Mouse (Mus musculus): Measurements from ENCODE around the gene Cyp2j12. TPM values are rescaled to one million over a fixed set of nuclear protein-coding genes. Genes with fewer than 3 reads are reported as not detected.
"Not testable (repeated sequence)": the region's sequence is repeated elsewhere in the genome, so short reads cannot be mapped to it uniquely, and the experiment has no call there.

Gene Cyp2j12
- polyA plus RNA-seq (2015; fragmentation: Nextera tagmentation; extraction: Ambion mirVana) = not detected in 2 replicates

DNA sequence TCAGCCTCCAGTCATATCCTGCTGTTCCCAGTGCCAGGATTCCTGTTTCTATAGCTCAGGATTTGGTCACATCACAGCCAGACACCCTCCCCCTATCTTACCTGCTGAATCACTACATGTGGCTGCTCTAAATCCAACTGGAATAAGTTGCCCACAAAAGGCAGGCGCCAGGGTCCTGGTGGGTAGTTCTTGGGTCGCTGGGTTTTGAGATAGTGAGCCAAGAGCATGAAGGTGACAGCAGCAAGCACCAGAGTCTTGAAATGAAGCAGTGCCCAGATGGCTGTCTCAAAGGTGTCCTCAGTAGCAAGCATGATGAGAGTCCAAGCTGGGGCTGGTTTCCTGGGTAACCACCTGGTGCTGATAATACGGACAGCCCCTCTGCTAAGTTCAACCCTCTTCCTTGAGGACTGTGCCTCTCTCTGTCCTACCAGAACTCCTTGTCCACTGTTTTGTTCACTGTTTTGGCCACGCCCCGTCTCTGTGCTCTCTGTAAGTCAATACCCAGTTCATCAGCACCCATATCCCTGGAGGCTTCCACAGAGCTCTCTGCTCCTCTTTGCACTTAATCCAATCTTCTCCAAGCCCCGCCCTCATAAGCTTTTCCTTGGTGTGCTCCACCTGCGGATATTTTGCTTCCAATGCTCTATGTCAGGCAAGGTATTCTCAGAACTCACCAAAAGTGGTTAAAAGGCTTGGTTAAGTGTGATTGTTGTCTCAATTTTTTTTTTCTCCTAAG, at the start of gene Cyp2j12:
TSS of gene Cyp2j12 (minus strand) at position 421 of the 736 bp plus-strand sequence.
- 0 out of 2 replicates have a peak, but pooled peaks have one; percentile 20 for ATAC-seq
- no peak within 1 kb of the TSS for H3K9ac ChIP-seq (ENCODE audit: low read depth, low read length)
- 81% methylated on average over 7 of the region's 7 CpGs for WGBS
- H3K4me1 ChIP-seq (ENCODE audit: control insufficient read depth, insufficient read depth, low read depth, low read length) = no peaks in the 10 kb centered on the region
- H3K9me3 ChIP-seq (ENCODE audit: control insufficient read depth, low read length) = no peaks in the 10 kb centered on the region
- no peak within 1 kb of the TSS for H3K27ac ChIP-seq (ENCODE audit: low read depth, low read length)
- H3K27me3 ChIP-seq (replicated peaks; ENCODE audit: control insufficient read depth, insufficient read depth, low read length) = no peaks in the 10 kb centered on the region
- no peaks in the 10 kb centered on the region for H3K36me3 ChIP-seq (ENCODE audit: control insufficient read depth, insufficient read depth, low read length)
- no peak within 1 kb of the TSS for H3K4me2 ChIP-seq (ENCODE audit: low read length)
- H3K4me3 ChIP-seq (ENCODE audit: low read length) = no peak within 1 kb of the TSS

DNA sequence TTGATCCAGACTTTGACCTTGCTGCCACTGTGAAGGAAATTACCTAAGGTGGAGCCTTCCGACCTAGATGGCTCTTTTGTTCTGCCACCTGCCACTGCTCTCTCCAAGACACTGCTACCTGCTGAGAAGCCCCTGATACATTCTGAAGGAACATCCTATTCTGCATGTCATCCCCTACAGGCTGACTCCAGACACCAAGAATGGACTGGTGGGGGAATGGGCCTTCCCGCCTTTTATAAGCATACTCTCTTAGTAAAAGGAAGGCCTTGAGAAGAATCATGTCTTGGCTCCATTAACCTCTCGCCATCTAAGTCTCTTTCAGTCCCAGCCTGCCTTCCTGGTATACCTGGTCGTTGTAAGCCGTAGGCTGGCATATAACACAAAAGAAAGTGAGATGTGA, 48.4 kb upstream of the Cyp2j12 start:
- not testable (repeated sequence) for H3K9ac ChIP-seq (ENCODE audit: low read depth, low read length); H3K27me3 ChIP-seq (replicated peaks; ENCODE audit: control insufficient read depth, insufficient read depth, low read length); H3K36me3 ChIP-seq (ENCODE audit: control insufficient read depth, insufficient read depth, low read length); ATAC-seq; H3K4me1 ChIP-seq (ENCODE audit: control insufficient read depth, insufficient read depth, low read depth, low read length); H3K27ac ChIP-seq (ENCODE audit: low read depth, low read length); H3K4me2 ChIP-seq (ENCODE audit: low read length); H3K4me3 ChIP-seq (ENCODE audit: low read length); H3K9me3 ChIP-seq (ENCODE audit: control insufficient read depth, low read length)
- WGBS = 94% methylated on average over 5 of the region's 5 CpGs

DNA sequence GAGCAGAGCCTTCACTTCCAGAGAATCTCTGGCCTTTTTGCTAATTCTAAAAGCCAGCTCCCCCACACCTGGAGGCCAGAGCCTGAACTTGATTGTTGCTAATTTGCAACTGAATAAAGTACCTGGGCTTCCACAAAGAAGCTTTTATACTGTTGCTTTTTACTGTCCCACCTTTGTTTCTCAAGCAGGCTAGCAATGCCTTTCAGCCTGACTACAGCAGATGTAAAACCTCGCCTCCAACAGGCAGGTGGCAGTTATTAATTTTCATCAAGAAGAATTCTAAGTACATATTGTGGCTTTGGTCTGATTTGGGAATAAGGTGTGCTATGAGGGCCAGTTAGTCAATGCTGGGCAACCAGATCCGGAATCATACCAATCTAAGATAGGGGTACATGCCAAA, 47.7 kb upstream of the Cyp2j12 start:
- H3K27me3 ChIP-seq (replicated peaks; ENCODE audit: control insufficient read depth, insufficient read depth, low read length); H3K27ac ChIP-seq (ENCODE audit: low read depth, low read length); H3K9ac ChIP-seq (ENCODE audit: low read depth, low read length); H3K4me3 ChIP-seq (ENCODE audit: low read length); H3K4me2 ChIP-seq (ENCODE audit: low read length); H3K9me3 ChIP-seq (ENCODE audit: control insufficient read depth, low read length); H3K4me1 ChIP-seq (ENCODE audit: control insufficient read depth, insufficient read depth, low read depth, low read length); ATAC-seq; H3K36me3 ChIP-seq (ENCODE audit: control insufficient read depth, insufficient read depth, low read length): not testable (repeated sequence)
- WGBS = 91% methylated on average over 2 of the region's 2 CpGs

DNA sequence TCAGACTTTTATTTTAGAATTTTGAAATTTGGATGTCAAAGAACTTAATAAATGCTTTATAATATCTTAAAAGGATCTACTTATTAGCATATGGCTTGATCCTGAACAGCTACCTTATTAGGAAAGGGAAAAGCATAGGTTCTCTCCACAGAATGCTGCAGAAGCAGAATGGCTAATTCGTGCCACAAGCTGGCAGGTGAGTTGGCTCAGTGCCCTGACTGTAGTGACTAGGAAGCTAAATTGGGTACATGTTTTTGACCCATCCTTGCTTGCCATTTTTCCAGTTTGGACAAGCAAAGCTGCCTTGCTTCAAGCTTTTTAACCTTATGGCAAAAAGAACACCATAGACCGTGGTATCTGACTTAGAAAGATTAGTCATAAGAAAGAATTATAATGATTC, 47.2 kb upstream of the Cyp2j12 start:
- H3K4me3 ChIP-seq (ENCODE audit: low read length); ATAC-seq; H3K36me3 ChIP-seq (ENCODE audit: control insufficient read depth, insufficient read depth, low read length); H3K4me1 ChIP-seq (ENCODE audit: control insufficient read depth, insufficient read depth, low read depth, low read length); H3K27ac ChIP-seq (ENCODE audit: low read depth, low read length); H3K9ac ChIP-seq (ENCODE audit: low read depth, low read length); H3K27me3 ChIP-seq (replicated peaks; ENCODE audit: control insufficient read depth, insufficient read depth, low read length); H3K4me2 ChIP-seq (ENCODE audit: low read length); H3K9me3 ChIP-seq (ENCODE audit: control insufficient read depth, low read length): not testable (repeated sequence)
- WGBS = 92% methylated on average over 2 of the region's 2 CpGs

DNA sequence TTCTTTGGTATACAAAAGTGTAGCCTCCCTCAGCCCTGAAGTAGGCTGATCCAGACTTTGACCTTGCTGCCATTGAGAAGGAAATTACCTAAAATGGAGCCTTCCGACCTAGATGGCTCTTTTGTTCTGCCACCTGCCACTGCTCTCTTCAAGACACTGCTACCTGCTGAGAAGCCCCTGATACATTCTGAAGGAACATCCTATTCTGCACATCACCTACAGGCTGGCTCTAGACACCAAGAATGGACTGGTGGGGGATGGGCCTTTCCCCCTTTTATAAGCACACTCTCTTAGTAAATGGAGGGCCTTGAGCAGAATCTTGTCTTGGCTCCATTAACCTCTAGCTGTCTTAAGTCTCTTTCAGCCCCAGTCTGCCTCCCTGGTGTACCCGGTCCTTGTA, 43.8 kb upstream of the Cyp2j12 start:
- ATAC-seq; H3K4me3 ChIP-seq (ENCODE audit: low read length); H3K9ac ChIP-seq (ENCODE audit: low read depth, low read length); H3K4me1 ChIP-seq (ENCODE audit: control insufficient read depth, insufficient read depth, low read depth, low read length); H3K9me3 ChIP-seq (ENCODE audit: control insufficient read depth, low read length); H3K4me2 ChIP-seq (ENCODE audit: low read length); H3K27ac ChIP-seq (ENCODE audit: low read depth, low read length); H3K27me3 ChIP-seq (replicated peaks; ENCODE audit: control insufficient read depth, insufficient read depth, low read length); H3K36me3 ChIP-seq (ENCODE audit: control insufficient read depth, insufficient read depth, low read length): not testable (repeated sequence)
- 88% methylated on average over 2 of the region's 2 CpGs for WGBS

DNA sequence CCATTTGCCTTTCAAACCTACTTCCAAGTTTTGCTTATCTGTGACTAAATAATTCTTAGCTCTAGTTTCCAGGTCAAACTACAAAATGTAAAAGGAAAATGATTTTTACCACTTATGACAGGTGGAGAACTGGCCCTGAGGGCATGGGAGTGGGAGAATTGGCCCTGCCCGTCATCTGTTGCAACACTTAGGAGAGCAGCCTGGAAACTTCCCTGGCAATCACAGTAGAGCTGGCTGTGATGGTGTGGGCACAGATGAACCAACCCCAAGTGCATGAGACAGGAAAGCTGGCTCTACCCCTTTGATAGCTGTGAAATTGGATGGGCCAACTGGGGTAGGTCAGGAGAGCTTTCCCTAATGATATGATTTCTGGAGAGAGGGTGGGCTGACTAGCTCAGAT, 21.9 kb upstream of the Cyp2j12 start:
- Histone ChIP-seq H3K4me3 (ENCODE audit: low read length) (no peak overlapping the region), H3K27me3 (replicated peaks; ENCODE audit: control insufficient read depth, insufficient read depth, low read length) (no peaks in the 10 kb centered on the region), H3K27ac (ENCODE audit: low read depth, low read length) (no peak overlapping the region), H3K9me3 (ENCODE audit: control insufficient read depth, low read length) (no peaks in the 10 kb centered on the region), H3K9ac (ENCODE audit: low read depth, low read length) (no peak overlapping the region), H3K4me2 (ENCODE audit: low read length) (no peak overlapping the region), H3K4me1 (ENCODE audit: control insufficient read depth, insufficient read depth, low read depth, low read length) (no peaks in the 10 kb centered on the region), H3K36me3 (ENCODE audit: control insufficient read depth, insufficient read depth, low read length) (no peaks in the 10 kb centered on the region)
- 94% methylated on average over 1 of the region's 1 CpGs for WGBS
- ATAC-seq = no peak

DNA sequence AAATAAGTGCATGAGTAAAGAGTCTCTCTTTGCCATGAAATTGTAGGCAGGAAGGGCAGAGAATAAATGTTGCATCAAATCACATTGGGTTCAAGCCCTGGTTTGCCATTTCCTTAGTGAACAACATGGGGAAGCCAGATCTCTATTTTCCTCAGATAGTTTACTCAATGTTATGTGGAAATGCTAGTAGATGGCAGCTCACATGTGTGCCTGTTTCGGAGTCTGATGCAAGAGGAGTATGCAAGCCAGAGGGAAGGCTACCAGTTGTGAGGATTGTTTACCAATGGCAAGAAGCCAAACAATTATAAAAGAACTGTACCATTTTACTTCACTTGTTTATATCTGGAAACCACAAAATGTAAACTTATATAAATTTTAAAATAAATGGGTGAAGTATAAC, 20.6 kb upstream of the Cyp2j12 start:
- Histone ChIP-seq H3K27me3 (replicated peaks; ENCODE audit: control insufficient read depth, insufficient read depth, low read length) (no peaks in the 10 kb centered on the region), H3K9ac (ENCODE audit: low read depth, low read length) (no peak overlapping the region), H3K4me3 (ENCODE audit: low read length) (no peak overlapping the region), H3K4me2 (ENCODE audit: low read length) (no peak overlapping the region), H3K36me3 (ENCODE audit: control insufficient read depth, insufficient read depth, low read length) (no peaks in the 10 kb centered on the region), H3K4me1 (ENCODE audit: control insufficient read depth, insufficient read depth, low read depth, low read length) (no peaks in the 10 kb centered on the region), H3K9me3 (ENCODE audit: control insufficient read depth, low read length) (no peaks in the 10 kb centered on the region), H3K27ac (ENCODE audit: low read depth, low read length) (no peak overlapping the region)
- 85% methylated on average over 1 of the region's 1 CpGs for WGBS
- no peak for ATAC-seq

DNA sequence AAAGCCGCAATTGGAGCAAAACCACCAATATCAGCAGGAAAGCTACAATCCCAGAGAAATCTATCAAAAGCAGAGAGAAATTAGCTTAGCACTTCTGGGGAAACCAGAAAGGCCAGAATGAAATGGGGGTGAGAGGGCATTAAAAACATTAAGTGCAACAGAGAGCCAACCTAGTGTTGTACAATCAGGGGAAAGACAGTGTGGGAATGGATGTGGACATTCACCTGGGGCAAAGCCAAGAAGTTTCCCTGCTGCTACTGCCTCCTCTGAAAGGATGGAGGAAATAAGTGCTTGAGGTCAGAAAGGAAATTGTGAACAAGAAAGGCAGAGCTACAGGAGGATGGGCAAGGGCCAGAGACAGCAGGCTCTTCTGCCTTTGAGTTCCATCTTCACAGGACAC, 1.7 kb downstream of the Cyp2j12 start:
- Histone ChIP-seq H3K4me3 (ENCODE audit: low read length) (no peak overlapping the region), H3K4me2 (ENCODE audit: low read length) (no peak overlapping the region), H3K36me3 (ENCODE audit: control insufficient read depth, insufficient read depth, low read length) (no peaks in the 10 kb centered on the region), H3K9me3 (ENCODE audit: control insufficient read depth, low read length) (no peaks in the 10 kb centered on the region), H3K27ac (ENCODE audit: low read depth, low read length) (no peak overlapping the region), H3K27me3 (replicated peaks; ENCODE audit: control insufficient read depth, insufficient read depth, low read length) (no peaks in the 10 kb centered on the region), H3K9ac (ENCODE audit: low read depth, low read length) (no peak overlapping the region), H3K4me1 (ENCODE audit: control insufficient read depth, insufficient read depth, low read depth, low read length) (no peaks in the 10 kb centered on the region)
- ATAC-seq = no peak
- 90% methylated on average over 1 of the region's 1 CpGs for WGBS

DNA sequence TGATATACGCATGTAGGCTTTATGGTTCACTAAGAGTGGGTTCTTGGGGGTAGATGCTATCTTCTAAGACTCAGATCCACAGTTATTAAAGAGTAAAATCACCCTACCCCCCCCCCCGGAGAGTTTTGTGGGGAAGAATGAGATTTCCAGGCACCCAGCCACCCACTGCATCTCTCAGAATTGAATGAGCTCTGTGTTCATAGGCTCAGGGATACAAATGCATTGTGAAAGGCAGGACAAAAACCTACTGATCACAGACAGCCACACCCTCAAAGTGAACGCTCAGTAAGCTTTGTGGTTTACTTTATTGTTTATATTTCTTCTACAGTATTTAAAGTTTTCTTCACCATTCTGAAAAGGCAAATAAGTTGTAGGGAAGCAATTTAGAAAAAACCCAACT, 6.7 kb downstream of the Cyp2j12 start:
- Histone ChIP-seq H3K4me3 (ENCODE audit: low read length) (no peak overlapping the region), H3K27ac (ENCODE audit: low read depth, low read length) (no peak overlapping the region), H3K4me1 (ENCODE audit: control insufficient read depth, insufficient read depth, low read depth, low read length) (no peaks in the 10 kb centered on the region), H3K36me3 (ENCODE audit: control insufficient read depth, insufficient read depth, low read length) (no peaks in the 10 kb centered on the region), H3K27me3 (replicated peaks; ENCODE audit: control insufficient read depth, insufficient read depth, low read length) (no peaks in the 10 kb centered on the region), H3K9me3 (ENCODE audit: control insufficient read depth, low read length) (no peaks in the 10 kb centered on the region), H3K4me2 (ENCODE audit: low read length) (no peak overlapping the region), H3K9ac (ENCODE audit: low read depth, low read length) (no peak overlapping the region)
- 73% methylated on average over 3 of the region's 3 CpGs for WGBS
- ATAC-seq = no peak
